Mouse (Mus musculus) hindbrain, embryonic 16.5 days (tissue): ENCODE results near the gene Cpne6. TPM values are rescaled to one million over a fixed set of nuclear protein-coding genes. Genes with fewer than 3 reads are reported as not detected.

Experiments
- polyA plus RNA-seq: library from polyadenylated mRNA; unstranded; fragments of >200 nt; fragmentation: Nextera tagmentation; extraction: Ambion mirVana; gene quantifications from 2 replicates; pipeline ENCODE4 v1.2.1, GENCODE M21; 2015

Gene Cpne6
- polyA plus RNA-seq, 1 experiment from 2014 or later = 11.7 TPM

Other genes starting within 250 kb of the Cpne6 start
- gene Dhrs4, start 31.7 kb upstream of the Cpne6 start, polyA plus RNA-seq = 28.6 and 29.5 TPM in 2 replicates
- 22.9 and 26.2 TPM in 2 replicates for gene Carmil3, start 19.8 kb upstream of the Cpne6 start, polyA plus RNA-seq
- gene Nrl, start 14.5 kb downstream of the Cpne6 start, polyA plus RNA-seq = 0.15 and 0.23 TPM in 2 replicates
- gene Pck2, start 29.8 kb downstream of the Cpne6 start, polyA plus RNA-seq = 29.3 and 32.4 TPM in 2 replicates
- gene Dcaf11, start 49.6 kb downstream of the Cpne6 start, polyA plus RNA-seq = 110 and 127 TPM in 2 replicates
- 0.89 and 1.4 TPM in 2 replicates for gene A730061H03Rik, start 50.0 kb downstream of the Cpne6 start, polyA plus RNA-seq
- gene Fitm1, start 65.2 kb downstream of the Cpne6 start, polyA plus RNA-seq = 0.26 and 1.4 TPM in 2 replicates
- 223 and 230 TPM in 2 replicates for gene Psme1, start 67.7 kb downstream of the Cpne6 start, polyA plus RNA-seq
- 49.4 and 64.2 TPM in 2 replicates for gene Emc9, start 74.9 kb downstream of the Cpne6 start, polyA plus RNA-seq
- gene Psme2, start 80.7 kb downstream of the Cpne6 start, polyA plus RNA-seq = 170 and 173 TPM in 2 replicates
- 18.2 and 20.3 TPM in 2 replicates for gene Rnf31, start 81.3 kb downstream of the Cpne6 start, polyA plus RNA-seq
- 9.7 and 10.6 TPM in 2 replicates for gene Irf9, start 93.1 kb downstream of the Cpne6 start, polyA plus RNA-seq
- 16.8 and 20.2 TPM in 2 replicates for gene Rec8, start 107.6 kb downstream of the Cpne6 start, polyA plus RNA-seq
- 116 and 131 TPM in 2 replicates for gene Ipo4, start 125.5 kb downstream of the Cpne6 start, polyA plus RNA-seq
- 1.5 and 1.6 TPM in 2 replicates for gene Gm49378, start 127.5 kb downstream of the Cpne6 start, polyA plus RNA-seq
- 68.7 and 72.1 TPM in 2 replicates for gene Tm9sf1, start 133.4 kb downstream of the Cpne6 start, polyA plus RNA-seq
- 0.32 and 0.53 TPM in 2 replicates for gene Tssk4, start 139.7 kb downstream of the Cpne6 start, polyA plus RNA-seq
- gene Mdp1, start 150.1 kb downstream of the Cpne6 start, polyA plus RNA-seq = 77.2 and 82.8 TPM in 2 replicates
- 48.6 and 50.4 TPM in 2 replicates for gene Gmpr2, start 161.5 kb downstream of the Cpne6 start, polyA plus RNA-seq
- gene Nedd8, start 161.7 kb downstream of the Cpne6 start, polyA plus RNA-seq = 567 and 599 TPM in 2 replicates
- gene Tinf2, start 171.4 kb downstream of the Cpne6 start, polyA plus RNA-seq = 25.3 and 25.7 TPM in 2 replicates
- 0.20 and 0.41 TPM in 2 replicates for gene Tgm1, start 203.5 kb downstream of the Cpne6 start, polyA plus RNA-seq
- 60.3 and 65.8 TPM in 2 replicates for gene Rabggta, start 211.8 kb downstream of the Cpne6 start, polyA plus RNA-seq
- gene Dhrs1, start 235.2 kb downstream of the Cpne6 start, polyA plus RNA-seq = 85.9 and 90.3 TPM in 2 replicates
- gene Nop9, start 235.2 kb downstream of the Cpne6 start, polyA plus RNA-seq = 27.1 and 27.9 TPM in 2 replicates
- gene Cideb, start 248.0 kb downstream of the Cpne6 start, polyA plus RNA-seq = 0.17 and 0.63 TPM in 2 replicates